Mouse (Mus musculus) liver (tissue): ENCODE results near the gene Camsap2.

Experiments
- DNase-seq: peaks from one replicate; pipeline ENCODE4 v3.0.0-alpha.2; 2020; ENCODE audit warnings: mixed read lengths

Gene Camsap2

GRCm38 (mm10) chr1:136220037-136220871 lies 125.7 kb downstream of the Camsap2 start:
- DNase-seq = no peak
